Mouse (Mus musculus) intestine, embryonic 14.5 days (tissue): ENCODE data around the gene Olfr1100. TPM values are rescaled to one million over a fixed set of nuclear protein-coding genes. Genes with fewer than 3 reads are reported as not detected.

Source experiments
- ATAC-seq: fragments of 200-750 bp; cut with Nextera tagmentation; replicated peaks from 2 replicates; pipeline ENCODE4 v1.8.0; 2017; ENCODE audit warnings: low read depth, moderate number of reproducible peaks, moderate TSS enrichment, moderate library complexity; ENCODE audit not compliant: low FRiP score, low TSS enrichment
- DNase-seq: peaks from one replicate; pipeline ENCODE4 v3.0.0-alpha.2; 2018; ENCODE audit warnings: low spot score
- H3K27ac ChIP-seq: fragments of 300-500 bp; sonication (generic); 2 replicates; pipeline ENCODE4 v1.5.1; 2014; ENCODE audit warnings: low read depth, mild to moderate bottlenecking, control low read depth
- H3K27me3 ChIP-seq: fragments of 300-500 bp; sonication (generic); replicated peaks from 2 replicates; pipeline ENCODE4 v1.6.1; 2014; ENCODE audit warnings: low read length, control low read depth; ENCODE audit not compliant: control insufficient read depth, insufficient read depth
- H3K36me3 ChIP-seq: fragments of 300-500 bp; sonication (generic); 2 replicates; pipeline ENCODE4 v1.6.1; 2014; ENCODE audit warnings: low read length, control low read depth; ENCODE audit not compliant: control insufficient read depth, insufficient read depth
- H3K4me1 ChIP-seq: fragments of 300-500 bp; sonication (generic); replicated peaks from 2 replicates; pipeline ENCODE4 v1.6.1; 2014; ENCODE audit warnings: low read length, control low read depth, mixed read lengths; ENCODE audit not compliant: control insufficient read depth, insufficient read depth
- H3K4me2 ChIP-seq: fragments of 300-500 bp; sonication (generic); 2 replicates; pipeline ENCODE4 v1.6.1; 2014; ENCODE audit warnings: low read length
- H3K4me3 ChIP-seq: fragments of 300-500 bp; sonication (generic); 2 replicates; pipeline ENCODE4 v1.5.1; 2014; ENCODE audit warnings: low read depth, low read length, control low read depth, mixed read lengths
- H3K9ac ChIP-seq: fragments of 300-500 bp; sonication (generic); 2 replicates; pipeline ENCODE4 v1.6.1; 2014; ENCODE audit warnings: mild to moderate bottlenecking, low read length
- H3K9me3 ChIP-seq: fragments of 300-500 bp; sonication (generic); 2 replicates; pipeline ENCODE4 v1.6.1; 2016; ENCODE audit warnings: low read length, control low read depth; ENCODE audit not compliant: control insufficient read depth
- WGBS: fragments of 180-500 bp; shearing (Covaris S2); extraction: QIAGEN DNeasy Blood & Tissue Kit; methylation state at CpG from one replicate; pipeline ENCODE4 v1.1.7; 2014; 5-methylcytosine and 5-hydroxymethylcytosine counted together
- polyA plus RNA-seq: library from polyadenylated mRNA; unstranded; fragments of >200 nt; fragmentation: Nextera tagmentation; extraction: Ambion mirVana; gene quantifications from 2 replicates; pipeline ENCODE4 v1.2.1, GENCODE M21; 2014

The Olfr1100 gene
- not detected in 2 replicates for polyA plus RNA-seq

GRCm38 (mm10) chr2:86979854-86980253 is at the start of gene Olfr1100:
Olfr1100 (minus strand) TSS chr2:86979954.
- Histone ChIP-seq H3K4me2 (no peak within 1 kb of the TSS), H3K4me3 (no peak within 1 kb of the TSS), H3K27me3 (no peaks in the 10 kb centered on the region), H3K9me3 (no peaks in the 10 kb centered on the region), H3K27ac (no peak within 1 kb of the TSS), H3K9ac (no peak within 1 kb of the TSS), H3K4me1 (no peaks in the 10 kb centered on the region), H3K36me3 (no peaks in the 10 kb centered on the region)
- ATAC-seq (no peak), DNase-seq (no peak)
- 80% methylated on average over 3 of the region's 3 CpGs for WGBS

DNA sequence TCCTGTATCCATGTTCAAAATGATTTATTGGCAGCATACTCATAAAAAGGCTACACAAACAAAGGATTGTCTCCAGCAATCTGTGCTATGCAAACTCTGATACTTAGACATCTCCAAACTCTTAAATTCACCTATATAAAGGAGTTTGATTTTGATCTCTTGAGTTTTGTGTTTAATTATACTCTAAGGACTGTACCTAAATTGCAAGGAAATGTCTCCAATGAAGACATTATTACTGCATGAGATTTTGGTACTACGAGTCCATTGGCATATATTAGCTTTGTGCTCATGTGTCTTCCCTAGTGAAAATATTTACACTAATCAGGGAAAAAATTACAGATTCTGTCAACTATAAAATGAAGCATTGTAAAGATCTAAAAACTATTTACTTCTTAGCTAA is 47.2 kb upstream of the Olfr1100 start, which contains the start of gene Olfr1104:
Gene Olfr1104 (minus strand): TSS at position 101 of the 400 bp plus-strand sequence.
- Histone ChIP-seq H3K9ac (no peak within 1 kb of the TSS), H3K27me3 (no peaks in the 10 kb centered on the region), H3K9me3 (no peaks in the 10 kb centered on the region), H3K4me3 (no peak within 1 kb of the TSS), H3K36me3 (no peaks in the 10 kb centered on the region), H3K4me1 (no peaks in the 10 kb centered on the region), H3K27ac (no peak within 1 kb of the TSS), H3K4me2 (no peak within 1 kb of the TSS)
- ATAC-seq: no peak
- WGBS: 63% methylated on average over 1 of the region's 1 CpGs
- DNase-seq: no peak

DNA sequence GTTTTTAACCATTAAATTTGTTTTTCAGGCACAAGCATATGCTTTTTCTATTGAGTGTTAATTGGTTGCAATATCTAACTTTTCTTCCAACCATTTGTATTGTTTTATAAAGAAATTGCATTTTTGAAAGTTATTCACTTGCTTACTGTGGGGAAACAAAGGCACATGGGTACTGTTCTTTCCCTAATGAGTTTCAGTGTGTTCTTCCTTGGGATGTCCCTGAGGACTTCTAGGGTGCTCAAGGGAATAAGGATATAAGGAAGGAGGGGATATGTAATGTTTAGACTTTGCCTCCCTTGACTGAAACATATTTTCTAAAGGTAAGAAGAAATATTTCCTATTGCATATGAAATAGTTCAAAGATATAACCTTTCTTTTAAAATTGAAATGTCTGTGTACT is 18.3 kb upstream of the Olfr1100 start, which contains the start of gene Olfr1102:
Gene Olfr1102 (plus strand): TSS at position 301 of the 400 bp plus-strand sequence.
- DNase-seq: no peak
- no peak for ATAC-seq
- H3K4me3 ChIP-seq: no peak within 1 kb of the TSS

DNA sequence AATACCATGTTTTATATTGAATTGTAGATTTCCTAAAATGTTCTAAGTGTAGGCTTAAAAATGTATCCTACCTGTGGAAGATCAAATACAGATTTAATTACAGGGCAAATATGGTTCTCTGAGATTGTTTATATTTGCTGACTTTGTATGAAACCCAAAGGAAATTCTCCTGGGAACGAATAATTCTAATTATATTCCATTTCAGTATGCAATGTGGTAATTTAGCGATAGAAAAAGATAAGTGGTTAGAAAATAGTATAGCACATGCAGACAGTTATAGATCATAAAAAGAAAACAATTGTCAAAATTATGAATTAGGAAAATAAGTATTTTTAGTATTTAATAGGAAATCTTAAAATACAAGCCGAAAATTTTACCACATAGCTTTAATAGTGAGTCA is 11.4 kb upstream of the Olfr1100 start, which contains the start of gene Olfr1101:
Gene Olfr1101 (minus strand): TSS at position 101 of the 400 bp plus-strand sequence.
- no peak within 1 kb of the TSS for H3K27ac ChIP-seq
- H3K36me3 ChIP-seq: no peaks in the 10 kb centered on the region
- DNase-seq (no peak), ATAC-seq (no peak)
- H3K9me3 ChIP-seq: no peaks in the 10 kb centered on the region
- no peak within 1 kb of the TSS for H3K4me2 ChIP-seq
- H3K27me3 ChIP-seq: no peaks in the 10 kb centered on the region
- H3K4me3 ChIP-seq: no peak within 1 kb of the TSS
- no peak within 1 kb of the TSS for H3K9ac ChIP-seq
- no peaks in the 10 kb centered on the region for H3K4me1 ChIP-seq
- 74% methylated on average over 3 of the region's 3 CpGs for WGBS

More for the DNA sequence above, 18.3 kb upstream of the Olfr1100 start, which contains the start of gene Olfr1102:
- Histone ChIP-seq H3K4me1 (no peaks in the 10 kb centered on the region), H3K36me3 (no peaks in the 10 kb centered on the region), H3K27me3 (no peaks in the 10 kb centered on the region), H3K27ac (no peak within 1 kb of the TSS), H3K9me3 (no peaks in the 10 kb centered on the region), H3K4me2 (no peak within 1 kb of the TSS), H3K9ac (no peak within 1 kb of the TSS)

DNA sequence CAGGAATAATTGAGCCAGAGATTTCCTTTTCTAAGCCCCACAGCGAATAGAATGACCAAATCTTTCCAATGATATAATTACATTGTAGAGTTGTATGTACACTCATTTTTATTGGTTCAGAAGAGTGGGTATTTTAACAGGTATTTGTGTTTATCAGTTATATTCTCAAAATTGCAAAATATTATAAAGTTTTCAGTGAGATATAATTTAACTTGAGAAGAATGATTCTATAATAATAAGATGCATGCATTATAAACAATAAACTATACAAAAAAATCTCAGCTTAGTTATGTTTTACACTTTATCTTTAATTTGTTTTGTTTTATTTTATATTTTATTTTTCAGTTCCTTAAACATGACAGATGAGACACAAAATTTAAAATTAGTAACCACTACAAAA is 19.2 kb downstream of the Olfr1100 start, which contains the start of gene Olfr1099:
Gene Olfr1099 (minus strand): TSS at position 101 of the 400 bp plus-strand sequence.
- WGBS: 85% methylated on average over 1 of the region's 1 CpGs
- H3K27ac ChIP-seq: no peak within 1 kb of the TSS
- ATAC-seq (no peak), DNase-seq (no peak)
- H3K9me3 ChIP-seq: no peaks in the 10 kb centered on the region
- H3K27me3 ChIP-seq: no peaks in the 10 kb centered on the region
- no peaks in the 10 kb centered on the region for H3K36me3 ChIP-seq
- H3K9ac ChIP-seq: no peak within 1 kb of the TSS
- no peak within 1 kb of the TSS for H3K4me2 ChIP-seq
- H3K4me1 ChIP-seq: no peaks in the 10 kb centered on the region
- H3K4me3 ChIP-seq: no peak within 1 kb of the TSS

DNA sequence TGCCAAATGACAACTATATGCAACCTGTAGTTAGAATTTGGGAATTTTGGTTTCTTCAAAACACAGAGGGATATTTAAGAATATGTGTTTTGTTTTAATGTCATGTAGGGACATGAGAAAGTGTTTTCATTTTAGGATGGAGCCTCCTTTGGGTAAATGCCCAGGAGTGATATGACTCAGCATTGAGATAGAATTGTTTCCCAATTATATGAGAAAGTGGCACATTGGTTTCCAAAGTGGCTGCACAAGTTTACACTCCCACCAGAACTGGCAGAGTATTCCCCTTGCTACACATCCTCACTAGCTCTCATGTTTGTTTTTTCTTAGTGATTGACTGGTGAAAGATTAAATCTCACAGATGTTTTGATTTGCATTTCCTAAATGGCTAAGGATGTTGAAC is 53.2 kb downstream of the Olfr1100 start:
- no peak for ATAC-seq
- H3K9ac ChIP-seq: no peak overlapping the region

More for the DNA sequence above, 53.2 kb downstream of the Olfr1100 start:
- Histone ChIP-seq H3K27me3 (no peaks in the 10 kb centered on the region), H3K4me2 (no peak overlapping the region), H3K36me3 (no peaks in the 10 kb centered on the region), H3K4me1 (no peaks in the 10 kb centered on the region), H3K9me3 (no peaks in the 10 kb centered on the region), H3K4me3 (no peak overlapping the region), H3K27ac (no peak overlapping the region)
- no peak for DNase-seq

Other genes starting within 250 kb of the Olfr1100 start
- gene Olfr1089, start 246.3 kb downstream of the Olfr1100 start, polyA plus RNA-seq: not detected in 2 replicates
- not detected in 2 replicates for gene Olfr1090, start 221.0 kb downstream of the Olfr1100 start, polyA plus RNA-seq
- not detected in 2 replicates for gene Olfr1093, start 197.5 kb downstream of the Olfr1100 start, polyA plus RNA-seq
- not detected in 2 replicates for gene Olfr141, start 169.9 kb downstream of the Olfr1100 start, polyA plus RNA-seq
- not detected in 2 replicates for gene Olfr1094, start 155.3 kb downstream of the Olfr1100 start, polyA plus RNA-seq
- gene Olfr1095, start 128.3 kb downstream of the Olfr1100 start, polyA plus RNA-seq: not detected in 2 replicates
- not detected in 2 replicates for gene Gm13723, start 105.2 kb downstream of the Olfr1100 start, polyA plus RNA-seq
- not detected in 2 replicates for gene Olfr1097, start 87.7 kb downstream of the Olfr1100 start, polyA plus RNA-seq
- gene Olfr1098, start 55.4 kb downstream of the Olfr1100 start, polyA plus RNA-seq: not detected in 2 replicates
- not detected in 2 replicates for gene Olfr1099, start 19.3 kb downstream of the Olfr1100 start, polyA plus RNA-seq
- not detected in 2 replicates for gene Olfr1101, start 11.3 kb upstream of the Olfr1100 start, polyA plus RNA-seq
- gene Olfr1102, start 18.4 kb upstream of the Olfr1100 start, polyA plus RNA-seq: not detected in 2 replicates
- gene Olfr1104, start 47.1 kb upstream of the Olfr1100 start, polyA plus RNA-seq: not detected in 2 replicates
- gene Olfr1105, start 56.6 kb upstream of the Olfr1100 start, polyA plus RNA-seq: not detected in 2 replicates
- not detected in 2 replicates for gene Olfr1106, start 72.3 kb upstream of the Olfr1100 start, polyA plus RNA-seq
- not detected in 2 replicates for gene Olfr1107, start 95.9 kb upstream of the Olfr1100 start, polyA plus RNA-seq
- not detected in 2 replicates for gene Olfr1109, start 116.1 kb upstream of the Olfr1100 start, polyA plus RNA-seq
- gene Olfr259, start 134.6 kb upstream of the Olfr1100 start, polyA plus RNA-seq: not detected in 2 replicates
- gene Olfr1110, start 160.3 kb upstream of the Olfr1100 start, polyA plus RNA-seq: not detected in 2 replicates
- gene Olfr1111, start 172.7 kb upstream of the Olfr1100 start, polyA plus RNA-seq: not detected in 2 replicates
- not detected in 2 replicates for gene Olfr1112, start 207.8 kb upstream of the Olfr1100 start, polyA plus RNA-seq
- not detected in 2 replicates for gene Olfr1113, start 229.0 kb upstream of the Olfr1100 start, polyA plus RNA-seq